Mouse (Mus musculus): ENCODE measurements at regions not wholly inside any gene's neighbourhood (a gene's known extent, or its start where the extent isn't known, plus 50 kb on each side); places are given as distances from the start of the nearest gene placed in this dataset.

DNA sequence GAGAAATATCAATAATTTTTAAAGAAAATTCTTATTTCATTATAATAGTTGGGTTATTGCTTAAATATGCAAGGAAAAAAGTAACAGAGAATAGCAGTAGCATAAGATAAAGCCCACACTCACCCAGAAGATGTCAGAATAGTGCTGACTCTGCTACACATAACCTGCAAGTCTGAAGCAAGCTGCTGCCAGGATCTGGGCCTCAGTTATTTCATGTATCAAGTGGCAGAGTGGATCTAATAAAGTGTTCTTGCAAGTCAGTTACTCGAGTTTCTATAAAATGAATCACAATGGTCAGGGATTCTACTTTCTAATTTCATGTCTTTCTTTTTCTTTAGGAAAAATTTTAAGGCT lies 466.2 kb downstream of the Klhl13 start:
- WGBS: 64% methylated on average over 1 of the region's 1 CpGs
- ATAC-seq (ENCODE audit: low FRiP score): peak; percentile 63
- Histone ChIP-seq H3K36me3 (ENCODE audit: control insufficient read depth, insufficient read depth, low read length) (no peaks in the 10 kb centered on the region), H3K4me3 (ENCODE audit: low read depth, low read length) (no peak overlapping the region), H3K27me3 (ENCODE audit: control insufficient read depth, insufficient read depth, low read length) (no peaks in the 10 kb centered on the region), H3K9ac (ENCODE audit: low read depth, low read length) (no peak overlapping the region), H3K27ac (ENCODE audit: low read depth, low read length) (0 out of 2 replicates have a peak overlapping the region, but pooled peaks have one; percentile 6), H3K4me1 (replicated peaks; ENCODE audit: control insufficient read depth, insufficient read depth, low read length) (no peaks in the 10 kb centered on the region), H3K9me3 (ENCODE audit: control insufficient read depth, low read length) (no peaks in the 10 kb centered on the region), H3K4me2 (replicated peaks; ENCODE audit: low read depth, low read length) (no peak overlapping the region)
- no peak for DNase-seq (ENCODE audit: low spot score)

- no peaks in the 10 kb centered on the region for H3K4me1 ChIP-seq (replicated peaks; ENCODE audit: control insufficient read depth, insufficient read depth, low read length)
- DNase-seq (ENCODE audit: low spot score) (peak; percentile 12), ATAC-seq (ENCODE audit: low FRiP score) (peak; percentile 91)
- 46% methylated on average over 7 of the region's 7 CpGs for WGBS
- H3K4me3 ChIP-seq (ENCODE audit: low read depth, low read length): no peak overlapping the region
- H3K27ac ChIP-seq (ENCODE audit: low read depth, low read length): no peak overlapping the region
- no peak overlapping the region for H3K9ac ChIP-seq (ENCODE audit: low read depth, low read length)
- H3K9me3 ChIP-seq (ENCODE audit: control insufficient read depth, low read length): no peaks in the 10 kb centered on the region
- H3K27me3 ChIP-seq (ENCODE audit: control insufficient read depth, insufficient read depth, low read length): no peaks in the 10 kb centered on the region
- no peak overlapping the region for H3K4me2 ChIP-seq (replicated peaks; ENCODE audit: low read depth, low read length)
- H3K36me3 ChIP-seq (ENCODE audit: control insufficient read depth, insufficient read depth, low read length): no peaks in the 10 kb centered on the region
These were observed 466.7 kb downstream of the Klhl13 start for GRCm38 (mm10) chrX:22898048-22898697.

GRCm38 (mm10) chrX:22869791-22870190 lies 495.1 kb downstream of the Klhl13 start:
- Histone ChIP-seq H3K27me3 (ENCODE audit: control insufficient read depth, insufficient read depth, low read length) (no peaks in the 10 kb centered on the region), H3K27ac (ENCODE audit: low read depth, low read length) (no peak overlapping the region), H3K9me3 (ENCODE audit: control insufficient read depth, low read length) (no peaks in the 10 kb centered on the region), H3K9ac (ENCODE audit: low read depth, low read length) (no peak overlapping the region), H3K36me3 (ENCODE audit: control insufficient read depth, insufficient read depth, low read length) (no peaks in the 10 kb centered on the region), H3K4me3 (ENCODE audit: low read depth, low read length) (no peak overlapping the region), H3K4me1 (replicated peaks; ENCODE audit: control insufficient read depth, insufficient read depth, low read length) (no peaks in the 10 kb centered on the region), H3K4me2 (replicated peaks; ENCODE audit: low read depth, low read length) (no peak overlapping the region)
- DNase-seq (ENCODE audit: low spot score) (no peak), ATAC-seq (ENCODE audit: low FRiP score) (no peak)
- WGBS: 89% methylated on average over 1 of the region's 1 CpGs

GRCm38 (mm10) chrX:22849522-22850495 lies 515.1 kb downstream of the Klhl13 start:
- H3K4me2 ChIP-seq (replicated peaks; ENCODE audit: low read depth, low read length): no peak overlapping the region
- H3K4me3 ChIP-seq (ENCODE audit: low read depth, low read length): no peak overlapping the region
- H3K4me1 ChIP-seq (replicated peaks; ENCODE audit: control insufficient read depth, insufficient read depth, low read length): no peaks in the 10 kb centered on the region
- no peak overlapping the region for H3K9ac ChIP-seq (ENCODE audit: low read depth, low read length)
- H3K27me3 ChIP-seq (ENCODE audit: control insufficient read depth, insufficient read depth, low read length): no peaks in the 10 kb centered on the region
- WGBS: 36% methylated on average over 9 of the region's 9 CpGs
- ATAC-seq (ENCODE audit: low FRiP score): peak; percentile 95
- no peaks in the 10 kb centered on the region for H3K36me3 ChIP-seq (ENCODE audit: control insufficient read depth, insufficient read depth, low read length)
- peak overlapping the region; percentile 65 for H3K27ac ChIP-seq (ENCODE audit: low read depth, low read length)
- DNase-seq (ENCODE audit: low spot score): peak; percentile 39
- no peaks in the 10 kb centered on the region for H3K9me3 ChIP-seq (ENCODE audit: control insufficient read depth, low read length)

- H3K4me1 ChIP-seq (replicated peaks; ENCODE audit: control insufficient read depth, insufficient read depth, low read length): no peaks in the 10 kb centered on the region
- H3K9me3 ChIP-seq (ENCODE audit: control insufficient read depth, low read length): no peaks in the 10 kb centered on the region
- DNase-seq (ENCODE audit: low spot score) (no peak), ATAC-seq (ENCODE audit: low FRiP score) (no peak)
- no peaks in the 10 kb centered on the region for H3K36me3 ChIP-seq (ENCODE audit: control insufficient read depth, insufficient read depth, low read length)
- H3K4me3 ChIP-seq (ENCODE audit: low read depth, low read length): no peak overlapping the region
- H3K4me2 ChIP-seq (replicated peaks; ENCODE audit: low read depth, low read length): no peak overlapping the region
- no peaks in the 10 kb centered on the region for H3K27me3 ChIP-seq (ENCODE audit: control insufficient read depth, insufficient read depth, low read length)
- 32% methylated on average over 2 of the region's 2 CpGs for WGBS
- no peak overlapping the region for H3K27ac ChIP-seq (ENCODE audit: low read depth, low read length)
- H3K9ac ChIP-seq (ENCODE audit: low read depth, low read length): no peak overlapping the region
These were observed 516.1 kb downstream of the Klhl13 start for GRCm38 (mm10) chrX:22848778-22849177.

- DNase-seq (ENCODE audit: low spot score) (no peak), ATAC-seq (ENCODE audit: low FRiP score) (no peak)
These were observed 531.7 kb downstream of the Klhl13 start for GRCm38 (mm10) chrX:22833226-22833625.

GRCm38 (mm10) chrX:22805184-22805583 lies 559.7 kb downstream of the Klhl13 start:
- Histone ChIP-seq H3K36me3 (ENCODE audit: control insufficient read depth, insufficient read depth, low read length) (no peaks in the 10 kb centered on the region), H3K9me3 (ENCODE audit: control insufficient read depth, low read length) (no peaks in the 10 kb centered on the region), H3K4me1 (replicated peaks; ENCODE audit: control insufficient read depth, insufficient read depth, low read length) (no peaks in the 10 kb centered on the region), H3K4me3 (ENCODE audit: low read depth, low read length) (no peak overlapping the region), H3K4me2 (replicated peaks; ENCODE audit: low read depth, low read length) (no peak overlapping the region), H3K27me3 (ENCODE audit: control insufficient read depth, insufficient read depth, low read length) (no peaks in the 10 kb centered on the region), H3K27ac (ENCODE audit: low read depth, low read length) (no peak overlapping the region), H3K9ac (ENCODE audit: low read depth, low read length) (no peak overlapping the region)
- ATAC-seq (ENCODE audit: low FRiP score) (no peak), DNase-seq (ENCODE audit: low spot score) (no peak)
- WGBS: 57% methylated on average over 1 of the region's 1 CpGs

More at GRCm38 (mm10) chrX:22833226-22833625, 531.7 kb downstream of the Klhl13 start:
- Histone ChIP-seq H3K4me3 (ENCODE audit: low read depth, low read length) (no peak overlapping the region), H3K36me3 (ENCODE audit: control insufficient read depth, insufficient read depth, low read length) (no peaks in the 10 kb centered on the region), H3K27ac (ENCODE audit: low read depth, low read length) (no peak overlapping the region), H3K27me3 (ENCODE audit: control insufficient read depth, insufficient read depth, low read length) (no peaks in the 10 kb centered on the region), H3K4me2 (replicated peaks; ENCODE audit: low read depth, low read length) (no peak overlapping the region), H3K9ac (ENCODE audit: low read depth, low read length) (no peak overlapping the region), H3K9me3 (ENCODE audit: control insufficient read depth, low read length) (no peaks in the 10 kb centered on the region), H3K4me1 (replicated peaks; ENCODE audit: control insufficient read depth, insufficient read depth, low read length) (no peaks in the 10 kb centered on the region)
- WGBS: 26% methylated on average over 3 of the region's 3 CpGs

DNA sequence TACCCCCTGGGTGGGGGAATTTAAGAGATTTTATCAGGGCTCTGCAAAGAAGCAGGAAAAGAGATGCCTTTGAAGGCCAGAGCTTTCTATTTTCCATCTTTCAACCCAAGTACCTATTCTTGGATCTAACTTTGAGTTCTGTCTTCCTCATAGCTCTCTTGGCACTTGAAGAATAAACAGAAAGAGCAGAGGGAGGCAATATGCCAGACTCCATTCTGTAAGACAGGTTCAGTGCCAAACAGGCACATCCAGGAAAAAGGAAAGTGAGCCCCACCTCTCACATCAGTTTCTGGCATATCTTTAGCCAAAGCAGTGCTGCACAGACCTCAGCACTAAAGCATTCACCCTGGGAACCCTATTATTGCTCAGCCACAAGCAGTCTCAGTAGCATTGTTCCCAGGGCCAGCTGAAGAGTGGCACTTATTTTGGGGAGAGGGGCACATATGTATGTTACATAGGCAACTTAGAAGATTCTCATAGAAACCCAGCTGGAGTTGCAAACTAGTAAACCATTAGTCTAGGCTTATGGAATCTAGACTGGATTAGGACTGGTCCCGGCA lies 594.8 kb downstream of the Klhl13 start:
- Histone ChIP-seq H3K9me3 (ENCODE audit: control insufficient read depth, low read length) (no peaks in the 10 kb centered on the region), H3K9ac (ENCODE audit: low read depth, low read length) (no peak overlapping the region), H3K4me3 (ENCODE audit: low read depth, low read length) (no peak overlapping the region), H3K36me3 (ENCODE audit: control insufficient read depth, insufficient read depth, low read length) (no peaks in the 10 kb centered on the region), H3K4me1 (replicated peaks; ENCODE audit: control insufficient read depth, insufficient read depth, low read length) (no peaks in the 10 kb centered on the region), H3K27me3 (ENCODE audit: control insufficient read depth, insufficient read depth, low read length) (no peaks in the 10 kb centered on the region), H3K4me2 (replicated peaks; ENCODE audit: low read depth, low read length) (no peak overlapping the region), H3K27ac (ENCODE audit: low read depth, low read length) (no peak overlapping the region)
- DNase-seq (ENCODE audit: low spot score) (no peak), ATAC-seq (ENCODE audit: low FRiP score) (no peak)
- 83% methylated on average over 1 of the region's 1 CpGs for WGBS

All from hindbrain, embryonic 11.5 days (tissue).